Mouse (Mus musculus) adrenal gland, postnatal 36 days (tissue): ENCODE measurements around the gene Cerkl. TPM values are rescaled to one million over a fixed set of nuclear protein-coding genes. Genes with fewer than 3 reads are reported as not detected.

ENCODE experiments used
- DNase-seq, 2 experiments: peaks; one replicate each; pipeline ENCODE4 v3.0.0; 2021; ENCODE audit warnings: mixed read lengths in 1 of 2
- total RNA-seq, 2 experiments: library from RNA; stranded (reverse); gene quantifications; 2 replicates each; pipeline ENCODE4 v1.2.3; 2021

The Cerkl gene
- total RNA-seq, 2 experiments from 2014 or later, result 1.4 to 3.1 TPM

GRCm38 (mm10) chr2:79312499-79312898, 144.1 kb downstream of the Cerkl start:
- DNase-seq, result no peak

- no peak for DNase-seq
Measured at GRCm38 (mm10) chr2:79309454-79310118, 147.0 kb downstream of the Cerkl start.

- no peak for DNase-seq
Measured at GRCm38 (mm10) chr2:79307549-79307948, 149.0 kb downstream of the Cerkl start.

GRCm38 (mm10) chr2:79302398-79302797, 154.2 kb downstream of the Cerkl start:
- DNase-seq, result no peak

- DNase-seq, result no peak
Measured at GRCm38 (mm10) chr2:79292431-79292830, 164.2 kb downstream of the Cerkl start.

GRCm38 (mm10) chr2:79291922-79292321, 164.7 kb downstream of the Cerkl start:
- no peak for DNase-seq

GRCm38 (mm10) chr2:79290149-79290548, 166.4 kb downstream of the Cerkl start:
- DNase-seq, result no peak

- no peak for DNase-seq
Measured at GRCm38 (mm10) chr2:79284206-79284605, 172.4 kb downstream of the Cerkl start.

Other genes with a start within 250 kb of the Cerkl start
- 1 to 10 TPM; 1.1 to 2.3 TPM for gene Itga4, start 201.4 kb downstream of the Cerkl start, total RNA-seq
- not detected for gene Neurod1, start within 50 bp of the Cerkl start, total RNA-seq
- gene Itprid2, start 178.6 kb upstream of the Cerkl start, total RNA-seq, result 10 to 100 TPM; 47.5 to 51.2 TPM